Mouse (Mus musculus) brain, adult 2 months (tissue): ENCODE data around the gene Gm4952.
"Not testable (repeated sequence)": the region's sequence is repeated elsewhere in the genome, so short reads cannot be mapped to it uniquely, and the experiment has no call there.

Experiments used
- DNase-seq: peaks from one replicate; pipeline ENCODE4 v3.0.0; 2011; ENCODE audit warnings: low read depth, low spot score

Gm4952 gene

GRCm38 (mm10) chr19:12600684-12601480 lies 1.1 kb downstream of the Gm4952 start:
- no peak for DNase-seq

DNA sequence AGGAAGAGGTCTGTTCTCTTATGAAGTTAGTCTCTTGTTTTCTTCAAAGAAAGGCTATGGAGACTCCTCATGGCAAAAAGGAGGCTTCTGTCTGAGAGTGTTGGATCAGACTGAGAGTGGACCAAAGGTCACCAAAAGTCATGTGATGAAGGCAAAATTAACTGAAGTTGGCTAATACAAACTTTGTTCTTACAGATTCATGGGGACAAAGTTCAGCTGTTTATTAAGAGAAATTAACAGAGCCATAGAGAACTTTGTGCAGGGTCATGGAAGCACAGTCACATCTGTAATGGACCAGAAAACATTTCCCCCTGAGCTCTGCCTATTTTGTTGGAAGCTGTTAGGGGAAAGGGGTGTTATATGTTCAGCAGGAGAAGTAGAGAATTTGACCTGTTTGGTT lies 8.6 kb downstream of the Gm4952 start:
- DNase-seq, result no peak

- no peak for DNase-seq
These were observed 13.9 kb downstream of the Gm4952 start for GRCm38 (mm10) chr19:12613646-12614045.

- DNase-seq, result no peak
These were observed 33.4 kb downstream of the Gm4952 start, which contains the start of gene Glyat for GRCm38 (mm10) chr19:12633176-12633575. Glyat (plus strand) TSS chr19:12633308.

GRCm38 (mm10) chr19:12634259-12634658 lies 34.5 kb downstream of the Gm4952 start:
- DNase-seq, result no peak

DNA sequence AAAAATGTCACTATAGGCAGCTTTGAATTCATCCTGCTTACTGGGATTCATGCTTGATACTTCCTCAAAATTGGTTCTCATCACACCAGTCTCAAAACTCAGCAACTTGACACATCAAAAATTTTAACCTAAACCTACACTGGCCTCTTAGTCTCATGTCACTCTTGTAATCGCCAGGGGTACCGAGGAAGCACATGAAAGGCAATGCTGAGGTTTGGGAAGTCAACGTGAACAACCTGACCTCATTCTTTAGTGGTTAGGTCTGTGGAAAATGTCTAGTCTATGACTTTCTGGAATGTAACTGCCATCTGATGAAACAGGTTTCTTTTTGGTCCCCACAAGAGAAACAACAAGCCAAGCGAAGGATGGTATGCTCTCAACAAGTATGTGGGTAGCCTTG lies 35.2 kb downstream of the Gm4952 start:
- DNase-seq, result no peak

DNA sequence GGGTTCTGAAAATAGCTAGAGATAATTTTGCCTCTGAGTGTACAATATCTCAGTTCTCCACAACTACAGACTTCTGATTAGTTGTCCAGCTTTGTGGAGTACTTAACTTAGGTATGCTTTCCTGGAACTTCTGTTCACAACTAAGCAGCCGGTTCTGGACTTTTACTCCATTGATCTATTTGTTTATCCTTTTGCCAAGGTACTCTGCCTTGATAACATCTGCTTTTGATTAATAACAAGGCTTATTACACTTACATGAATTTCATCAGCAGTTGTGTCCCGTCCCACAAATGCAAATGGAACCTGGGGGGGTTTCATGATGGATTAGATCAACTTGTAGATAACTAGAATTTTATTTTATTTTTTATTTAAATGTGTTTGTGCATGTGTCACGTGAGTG lies 37.1 kb downstream of the Gm4952 start:
- DNase-seq, result no peak

- no peak for DNase-seq
These were observed 38.3 kb downstream of the Gm4952 start for GRCm38 (mm10) chr19:12638049-12638448.

GRCm38 (mm10) chr19:12649511-12649910 lies 49.7 kb downstream of the Gm4952 start:
- DNase-seq, result no peak

- DNase-seq, result no peak
These were observed 66.4 kb downstream of the Gm4952 start for GRCm38 (mm10) chr19:12666156-12666555.

DNA sequence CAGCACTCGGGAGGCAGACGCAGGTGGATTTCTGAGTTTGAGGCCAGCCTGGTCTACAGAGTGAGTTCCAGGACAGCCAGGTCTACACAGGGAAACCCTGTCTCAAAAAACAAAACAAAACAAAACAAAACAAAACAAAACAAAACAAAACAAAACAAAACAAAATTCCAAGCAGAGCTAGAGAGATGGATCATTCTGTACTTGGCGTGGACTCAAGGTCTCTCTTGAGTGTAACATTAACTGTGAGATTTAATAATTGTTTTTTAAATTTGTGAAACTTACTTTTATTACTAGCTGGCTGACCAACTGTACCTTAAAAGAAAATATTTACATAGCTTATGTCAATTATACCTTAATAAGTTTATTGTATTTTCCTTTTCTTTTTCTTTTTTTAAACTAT lies 68.8 kb downstream of the Gm4952 start:
- DNase-seq, result not testable (repeated sequence)

DNA sequence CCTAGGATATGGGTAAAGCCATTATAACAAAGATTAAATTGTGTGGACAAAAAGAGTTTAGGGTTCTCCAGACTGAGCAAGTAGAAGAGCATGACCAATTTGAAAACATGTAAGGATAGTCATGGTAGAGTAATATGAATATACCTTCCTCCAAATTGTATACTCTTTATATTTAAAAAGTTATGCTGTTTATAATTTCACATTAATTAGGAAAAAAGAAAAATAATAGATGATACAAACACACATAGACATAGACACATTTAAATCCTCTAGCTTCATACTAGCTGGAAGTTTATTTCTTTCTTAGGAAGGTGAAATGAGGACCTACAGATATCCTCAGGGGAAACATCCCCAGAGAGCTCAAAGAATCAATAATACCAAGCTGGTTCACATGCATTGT lies 70.4 kb downstream of the Gm4952 start, which contains the start of gene Olfr1442:
TSS of gene Olfr1442 (plus strand) at position 301 of the 400 bp plus-strand sequence.
- DNase-seq, result no peak

- no peak for DNase-seq
These were observed 71.3 kb downstream of the Gm4952 start for GRCm38 (mm10) chr19:12671051-12671450.

DNA sequence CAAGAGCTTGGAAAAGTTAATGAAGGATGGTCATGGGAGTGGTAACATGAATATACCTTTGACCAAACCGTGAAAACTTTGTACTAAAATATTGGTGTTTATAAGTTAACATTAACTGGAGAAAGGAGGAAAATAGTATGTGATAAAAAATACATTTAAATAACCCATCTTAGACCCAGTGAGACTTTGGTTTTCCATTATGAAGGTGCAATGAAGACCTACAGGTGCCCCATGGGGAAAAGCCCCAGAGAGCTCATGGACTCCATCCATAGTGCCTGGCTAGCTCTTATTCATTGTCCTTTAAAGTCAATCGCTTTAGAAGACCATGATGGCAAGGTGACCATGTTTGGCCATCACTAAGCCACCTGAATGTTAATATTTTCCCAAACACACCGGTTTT lies 78.0 kb downstream of the Gm4952 start, which contains the start of gene Olfr1443:
TSS of gene Olfr1443 (plus strand) at position 301 of the 400 bp plus-strand sequence.
- no peak for DNase-seq
